8 mouse cellular contexts compared by ENCODE assay signal in the genomic region with DNA sequence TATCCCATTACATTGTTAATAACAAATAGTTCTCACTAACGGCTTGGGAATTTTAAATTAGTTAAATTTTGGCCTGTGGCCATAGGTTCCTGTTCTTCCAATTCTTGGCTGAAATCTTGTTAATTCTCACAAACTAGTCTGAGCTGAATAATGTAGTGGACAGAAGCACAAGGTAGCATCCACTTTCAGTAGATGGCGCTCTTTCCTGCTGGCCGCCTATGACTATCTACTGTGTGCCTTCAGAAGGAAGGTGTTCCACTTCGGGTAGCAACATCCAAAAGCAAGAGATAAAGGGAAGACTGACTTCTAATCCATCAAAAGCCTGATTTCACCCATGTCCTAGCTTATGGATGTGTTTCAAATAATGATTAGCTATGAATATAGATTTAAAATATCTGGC.
A peak's percentile ranks its signal among the peaks of the same experiment; 100 is the strongest.
DNase-seq lines count a peak whose midpoint lies in the region; ATAC-seq and TF ChIP-seq lines count a peak whose summit lies in the region.
"Had no signal": no experiment of that assay in that cellular context is flagged by ENCODE, and none has a peak within 500 bp of the region (broad histone marks: within the 10 kb centered on the region; RNA-seq: fewer than 3 reads in every experiment).

No protein-coding gene starts in this region.

- peak; percentile 8 for DNase-seq in kidney, postnatal 0 days (ENCODE audit: low spot score)
- DNase-seq in kidney, adult 11 months = no peak
- peak; percentile 13 for DNase-seq in ES-E14 (ENCODE audit: low read depth, low spot score)
- DNase-seq in adrenal gland, postnatal 14 days = peak; percentile 10
- peak; percentile 15 to 22 for DNase-seq in layer of hippocampus, postnatal 10 days (ENCODE audit: low spot score in 2 of 2)
- no peak for DNase-seq in B cell, adult 2 months
- no peak for DNase-seq in urinary bladder, postnatal 14 days (ENCODE audit: low spot score)

- H3K9me3 ChIP-seq in kidney, postnatal 0 days (replicated peaks; ENCODE audit: low read length) = no peaks in the 10 kb centered on the region
- H3K9me3 ChIP-seq in ES-E14 (ENCODE audit: control insufficient read depth, insufficient read depth, low read depth, low read length) = no peaks in the 10 kb centered on the region
- H3K9me3 ChIP-seq: neural tube, embryonic 13.5 days had no signal

- no peak overlapping the region for H3K9ac ChIP-seq in kidney, postnatal 0 days (ENCODE audit: low read depth, low read length)
- H3K9ac ChIP-seq in ES-E14 (ENCODE audit: insufficient read depth, low read depth, low read length, poor library complexity, severe bottlenecking) = no peak overlapping the region
- H3K9ac ChIP-seq: neural tube, embryonic 13.5 days had no signal

- no peak overlapping the region for H3K27ac ChIP-seq in kidney, postnatal 0 days
- no peak overlapping the region for H3K27ac ChIP-seq in ES-E14 (ENCODE audit: insufficient read depth, low read depth, low read length, poor library complexity, severe bottlenecking)
- H3K27ac ChIP-seq: neural tube, embryonic 13.5 days had no signal

- H3K4me3 ChIP-seq in kidney, postnatal 0 days (replicated peaks; ENCODE audit: low read depth, low read length) = no peak overlapping the region
- H3K4me3 ChIP-seq in ES-E14 (ENCODE audit: insufficient read depth in 1 of 2, low read depth in 1 of 2, low read length in 2 of 2, poor library complexity in 1 of 2, severe bottlenecking in 1 of 2) = no peak overlapping the region
- H3K4me3 ChIP-seq: neural tube, embryonic 13.5 days had no signal

- WGBS in kidney, postnatal 0 days = 48% methylated on average over 4 of the region's 4 CpGs

- peak; percentile 52 for TF ChIP-seq CTCF in kidney, postnatal 0 days (IDR thresholded peaks at IDR 0.05; ENCODE audit: low read depth)

- no peak for ATAC-seq in kidney, postnatal 0 days (replicated peaks; ENCODE audit: low FRiP score, low read depth)

- no peaks in the 10 kb centered on the region for H3K36me3 ChIP-seq in kidney, postnatal 0 days (ENCODE audit: insufficient read depth, low read length)
- H3K36me3 ChIP-seq in ES-E14 (ENCODE audit: control insufficient read depth, insufficient read depth, low read length, poor library complexity, severe bottlenecking) = no peaks in the 10 kb centered on the region
- H3K36me3 ChIP-seq: neural tube, embryonic 13.5 days had no signal

- no peaks in the 10 kb centered on the region for H3K4me1 ChIP-seq in kidney, postnatal 0 days (replicated peaks; ENCODE audit: insufficient read depth, low read length)
- no peaks in the 10 kb centered on the region for H3K4me1 ChIP-seq in ES-E14 (ENCODE audit: control insufficient read depth in 2 of 2, insufficient read depth in 2 of 2, low read length in 2 of 2, poor library complexity in 1 of 2)
- H3K4me1 ChIP-seq: neural tube, embryonic 13.5 days had no signal

- in situ Hi-C loops in ES-E14 (cut with MboI; ENCODE audit: low sequenced_read_pairs in 2 of 2, unreplicated experiment in 2 of 2) = no loop called here

- no peak overlapping the region for H3K4me2 ChIP-seq in kidney, postnatal 0 days (ENCODE audit: low read length)
- H3K4me2 ChIP-seq: neural tube, embryonic 13.5 days had no signal

- H3K27me3 ChIP-seq in kidney, postnatal 0 days (ENCODE audit: insufficient read depth, low read length) = no peaks in the 10 kb centered on the region
- H3K27me3 ChIP-seq: neural tube, embryonic 13.5 days had no signal

TF ChIP-seq in ES-E14, 5 proteins besides CTCF, POLR2A, EP300 and RAD21:
- TF ChIP-seq ZC3H11A (IDR thresholded peaks at IDR 0.05; ENCODE audit: borderline replicate concordance, low read depth, low read length) (no peak), HCFC1 (IDR thresholded peaks at IDR 0.05; ENCODE audit: borderline replicate concordance, insufficient read depth, low read length) (no peak), CHD2 (IDR thresholded peaks at IDR 0.05; ENCODE audit: low read depth, low read length) (no peak)

Comparison
In these comparisons a context has a peak if more than half of its experiments do, and no peak if none do; other contexts are left out.
1. DNase-seq: peak in kidney, postnatal 0 days (single experiment), ES-E14 (single experiment), adrenal gland, postnatal 14 days (single experiment) and layer of hippocampus, postnatal 10 days (2 of 2); none in kidney, adult 11 months (single experiment), B cell, adult 2 months (0 of 2) and urinary bladder, postnatal 14 days (single experiment).